Mouse (Mus musculus) embryonic stem cell, embryonic (primary cell): ENCODE measurements at regions not wholly inside any gene's neighbourhood (a gene's known extent, or its start where the extent isn't known, plus 50 kb on each side); places are given as distances from the start of the nearest gene placed in this dataset.

ENCODE experiments used
- CTCF ChIA-PET, 4 experiments: fragments of 300-600 bp in 2 of 4; fragments of 350-600 bp in 2 of 4; sonication (Branson Sonifier 250); formaldehyde crosslinking; loops; one replicate each; lab custom pipeline; 2022; ENCODE audit warnings: inconsistent platforms in 2 of 4; lab: Charles Lee
- POLR2A ChIA-PET, 4 experiments: fragments of 300-600 bp in 2 of 4; fragments of 350-600 bp in 2 of 4; sonication (Branson Sonifier 250); formaldehyde crosslinking; loops; one replicate each; lab custom pipeline; 2022; ENCODE audit warnings: antibody characterized with exemption in 4 of 4, inconsistent platforms in 1 of 4; lab: Charles Lee

- ChIA-PET POLR2A (no interaction called here), CTCF (no interaction called here)
Observed at GRCm38 (mm10) chr12:97397850-97398581, 861.2 kb downstream of the Galc start.

GRCm38 (mm10) chr12:97361804-97362203 lies 897.5 kb downstream of the Galc start:
- CTCF ChIA-PET, result no interaction called here
- POLR2A ChIA-PET, result no interaction called here

- POLR2A ChIA-PET, result no interaction called here
- CTCF ChIA-PET, result no interaction called here
Observed at GRCm38 (mm10) chr12:97360656-97361055, 898.6 kb downstream of the Galc start.

- ChIA-PET POLR2A (interaction anchor here in 1 of 4 experiments (0.6 kb wide), 1 partner anchor 44 kb away, joined by 3 read pairs; no protein-coding TSS in a partner anchor), CTCF (no interaction called here)
Observed at GRCm38 (mm10) chr12:97326582-97326981, 932.7 kb downstream of the Galc start.

GRCm38 (mm10) chr12:97312282-97313040 lies 946.8 kb downstream of the Galc start:
- POLR2A ChIA-PET, result no interaction called here
- CTCF ChIA-PET, result no interaction called here

GRCm38 (mm10) chr12:97278792-97279191 lies 980.5 kb downstream of the Galc start:
- CTCF ChIA-PET, result no interaction called here
- POLR2A ChIA-PET, result no interaction called here

- POLR2A ChIA-PET, result no interaction called here
- CTCF ChIA-PET, result no interaction called here
Observed at GRCm38 (mm10) chr12:97278331-97278730, 980.9 kb downstream of the Galc start.
